Mouse (Mus musculus) urinary bladder, postnatal 25 days (tissue): ENCODE data around the gene Ssbp3.

Experiments used
- DNase-seq: peaks from one replicate; pipeline ENCODE4 v3.0.0; 2022; ENCODE audit warnings: low spot score

Ssbp3 gene

GRCm38 (mm10) chr4:107097871-107098270 is 187.4 kb downstream of the Ssbp3 start:
- DNase-seq, result no peak

GRCm38 (mm10) chr4:107098375-107098774 is 187.9 kb downstream of the Ssbp3 start:
- DNase-seq, result no peak

- DNase-seq, result no peak
Measured at GRCm38 (mm10) chr4:107098791-107099525, 188.5 kb downstream of the Ssbp3 start.
